Mouse (Mus musculus) neural tube, embryonic 11.5 days (tissue): ENCODE results near the gene Cd200r4. TPM values are rescaled to one million over a fixed set of nuclear protein-coding genes. Genes with fewer than 3 reads are reported as not detected.
"Not testable (repeated sequence)": the region's sequence is repeated elsewhere in the genome, so short reads cannot be mapped to it uniquely, and the experiment has no call there.

ENCODE experiments used
- ATAC-seq: fragments of 200-750 bp; cut with Nextera tagmentation; 2 replicates; pipeline ENCODE4 v1.8.0; 2017; ENCODE audit warnings: moderate number of reproducible peaks, mild to moderate bottlenecking, moderate TSS enrichment, moderate library complexity; ENCODE audit not compliant: insufficient read depth, low FRiP score, low TSS enrichment
- DNase-seq: peaks from one replicate; pipeline ENCODE4 v3.0.0-alpha.2; 2015; ENCODE audit warnings: low spot score
- H3K27ac ChIP-seq: fragments of 300-500 bp; sonication (generic); 2 replicates; pipeline ENCODE4 v1.5.1; 2014; ENCODE audit warnings: low read depth, mild to moderate bottlenecking, low read length
- H3K27me3 ChIP-seq: fragments of 300-500 bp; sonication (generic); 2 replicates; pipeline ENCODE4 v1.6.1; 2014; ENCODE audit warnings: mild to moderate bottlenecking, low read length, mixed read lengths; ENCODE audit not compliant: control insufficient read depth, insufficient read depth
- H3K36me3 ChIP-seq: fragments of 300-500 bp; sonication (generic); 2 replicates; pipeline ENCODE4 v1.6.1; 2014; ENCODE audit warnings: mild to moderate bottlenecking, low read length, moderate library complexity, mixed read lengths; ENCODE audit not compliant: control insufficient read depth, insufficient read depth
- H3K4me1 ChIP-seq: fragments of 300-500 bp; sonication (generic); 2 replicates; pipeline ENCODE4 v1.6.1; 2014; ENCODE audit warnings: low read length, mixed read lengths; ENCODE audit not compliant: control insufficient read depth, insufficient read depth
- H3K4me2 ChIP-seq: fragments of 300-500 bp; sonication (generic); 2 replicates; pipeline ENCODE4 v1.6.1; 2014; ENCODE audit warnings: low read depth, mild to moderate bottlenecking, moderate library complexity
- H3K4me3 ChIP-seq: fragments of 300-500 bp; sonication (generic); 2 replicates; pipeline ENCODE4 v1.5.1; 2014; ENCODE audit warnings: low read depth, low read length
- H3K9ac ChIP-seq: fragments of 300-500 bp; sonication (generic); 2 replicates; pipeline ENCODE4 v1.6.1; 2014; ENCODE audit warnings: mild to moderate bottlenecking, low read length
- H3K9me3 ChIP-seq: fragments of 300-500 bp; sonication (generic); 2 replicates; pipeline ENCODE4 v1.6.1; 2016; ENCODE audit warnings: low read length; ENCODE audit not compliant: control insufficient read depth
- WGBS: fragments of 180-500 bp; shearing (Covaris S2); extraction: QIAGEN DNeasy Blood & Tissue Kit; methylation state at CpG from one replicate; pipeline ENCODE4 v1.1.7; 2014; 5-methylcytosine and 5-hydroxymethylcytosine counted together
- polyA plus RNA-seq: library from polyadenylated mRNA; unstranded; fragments of >200 nt; fragmentation: Nextera tagmentation; extraction: Ambion mirVana; gene quantifications from 2 replicates; pipeline ENCODE4 v1.2.1, GENCODE M21; 2014

Cd200r4 gene
- polyA plus RNA-seq, 1 experiment from 2014 or later: not detected

- Histone ChIP-seq H3K4me3 (no peak overlapping the region), H3K4me1 (no peaks in the 10 kb centered on the region), H3K9me3 (no peaks in the 10 kb centered on the region), H3K36me3 (no peaks in the 10 kb centered on the region), H3K4me2 (no peak overlapping the region), H3K27me3 (no peaks in the 10 kb centered on the region), H3K27ac (no peak overlapping the region), H3K9ac (no peak overlapping the region)
- 84% methylated on average over 17 of the region's 17 CpGs for WGBS
- DNase-seq (no peak), ATAC-seq (no peak)
Measured at GRCm38 (mm10) chr16:44778538-44779147, 32.9 kb upstream of the Cd200r4 start.

- no peaks in the 10 kb centered on the region for H3K4me1 ChIP-seq
- H3K27ac ChIP-seq: no peak overlapping the region
- no peaks in the 10 kb centered on the region for H3K36me3 ChIP-seq
- no peak overlapping the region for H3K4me2 ChIP-seq
- no peak overlapping the region for H3K9ac ChIP-seq
- DNase-seq (no peak), ATAC-seq (no peak)
- no peaks in the 10 kb centered on the region for H3K9me3 ChIP-seq
- 93% methylated on average over 5 of the region's 5 CpGs for WGBS
- H3K4me3 ChIP-seq: no peak overlapping the region
- H3K27me3 ChIP-seq: no peaks in the 10 kb centered on the region
Measured at GRCm38 (mm10) chr16:44779494-44779893, 32.0 kb upstream of the Cd200r4 start.

GRCm38 (mm10) chr16:44780751-44781150 is 30.8 kb upstream of the Cd200r4 start:
- WGBS: 70% methylated on average over 4 of the region's 4 CpGs
- H3K4me2 ChIP-seq: no peak overlapping the region

GRCm38 (mm10) chr16:44786934-44787333 is 24.6 kb upstream of the Cd200r4 start:
- Histone ChIP-seq H3K27ac (no peak overlapping the region), H3K27me3 (no peaks in the 10 kb centered on the region), H3K4me1 (no peaks in the 10 kb centered on the region), H3K9me3 (no peaks in the 10 kb centered on the region), H3K36me3 (no peaks in the 10 kb centered on the region), H3K9ac (no peak overlapping the region), H3K4me2 (no peak overlapping the region), H3K4me3 (no peak overlapping the region)
- no peak for ATAC-seq
- DNase-seq: no peak
- WGBS: 92% methylated on average over 1 of the region's 1 CpGs

More at GRCm38 (mm10) chr16:44780751-44781150, 30.8 kb upstream of the Cd200r4 start:
- Histone ChIP-seq H3K36me3 (no peaks in the 10 kb centered on the region), H3K9ac (no peak overlapping the region), H3K9me3 (no peaks in the 10 kb centered on the region), H3K27ac (no peak overlapping the region), H3K4me3 (no peak overlapping the region), H3K4me1 (no peaks in the 10 kb centered on the region), H3K27me3 (no peaks in the 10 kb centered on the region)
- DNase-seq (no peak), ATAC-seq (no peak)

GRCm38 (mm10) chr16:44794416-44794815 is 17.1 kb upstream of the Cd200r4 start:
- ATAC-seq: no peak
- Histone ChIP-seq H3K4me1 (no peaks in the 10 kb centered on the region), H3K4me2 (no peak overlapping the region), H3K9me3 (no peaks in the 10 kb centered on the region), H3K27ac (no peak overlapping the region), H3K9ac (no peak overlapping the region), H3K36me3 (no peaks in the 10 kb centered on the region), H3K27me3 (no peaks in the 10 kb centered on the region), H3K4me3 (no peak overlapping the region)
- DNase-seq: no peak

- H3K4me1 ChIP-seq: no peaks in the 10 kb centered on the region
- ATAC-seq (no peak), DNase-seq (no peak)
- H3K36me3 ChIP-seq: no peaks in the 10 kb centered on the region
- no peak overlapping the region for H3K4me2 ChIP-seq
- no peak overlapping the region for H3K9ac ChIP-seq
- no peaks in the 10 kb centered on the region for H3K9me3 ChIP-seq
- no peaks in the 10 kb centered on the region for H3K27me3 ChIP-seq
- H3K27ac ChIP-seq: no peak overlapping the region
- no peak overlapping the region for H3K4me3 ChIP-seq
Measured at GRCm38 (mm10) chr16:44805976-44806375, 5.6 kb upstream of the Cd200r4 start.

GRCm38 (mm10) chr16:44810223-44810622 is 1.3 kb upstream of the Cd200r4 start:
- not testable (repeated sequence) for H3K4me3 ChIP-seq, H3K4me2 ChIP-seq, H3K36me3 ChIP-seq, ATAC-seq, H3K27me3 ChIP-seq, H3K9ac ChIP-seq, H3K9me3 ChIP-seq, H3K4me1 ChIP-seq, H3K27ac ChIP-seq, DNase-seq
- WGBS: 95% methylated on average over 4 of the region's 4 CpGs

- Histone ChIP-seq H3K4me1 (no peaks in the 10 kb centered on the region), H3K4me2 (no peak overlapping the region), H3K4me3 (no peak overlapping the region), H3K27me3 (no peaks in the 10 kb centered on the region), H3K27ac (no peak overlapping the region), H3K36me3 (no peaks in the 10 kb centered on the region), H3K9me3 (no peaks in the 10 kb centered on the region), H3K9ac (no peak overlapping the region)
- no peak for ATAC-seq
- 87% methylated on average over 6 of the region's 6 CpGs for WGBS
- DNase-seq: no peak
Measured at GRCm38 (mm10) chr16:44812468-44813065, 1.0 kb downstream of the Cd200r4 start.

GRCm38 (mm10) chr16:44818010-44818409 is 6.5 kb downstream of the Cd200r4 start:
- Histone ChIP-seq H3K27me3 (no peaks in the 10 kb centered on the region), H3K9ac (no peak overlapping the region), H3K4me3 (no peak overlapping the region), H3K27ac (no peak overlapping the region), H3K36me3 (no peaks in the 10 kb centered on the region), H3K4me1 (no peaks in the 10 kb centered on the region), H3K4me2 (no peak overlapping the region), H3K9me3 (no peaks in the 10 kb centered on the region)
- DNase-seq (no peak), ATAC-seq (no peak)
- WGBS: 57% methylated on average over 1 of the region's 1 CpGs
